Mouse (Mus musculus) liver, embryonic 14.5 days (tissue): ENCODE results near the gene Lca5.

Experiments used
- CTCF ChIP-seq: IDR thresholded peaks from 2 replicates; pipeline ENCODE4 v1.5.1; 2016; ENCODE audit warnings: antibody characterized with exemption, low read depth, control low read depth
- EP300 ChIP-seq: IDR thresholded peaks from 2 replicates; pipeline ENCODE4 v1.6.1; 2016; ENCODE audit warnings: antibody characterized with exemption, low read depth

- TF ChIP-seq CTCF (no peak), EP300 (no peak)
These were observed 91.0 kb downstream of the Lca5 start for GRCm38 (mm10) chr9:83349905-83350304.
